In the genomic region with DNA sequence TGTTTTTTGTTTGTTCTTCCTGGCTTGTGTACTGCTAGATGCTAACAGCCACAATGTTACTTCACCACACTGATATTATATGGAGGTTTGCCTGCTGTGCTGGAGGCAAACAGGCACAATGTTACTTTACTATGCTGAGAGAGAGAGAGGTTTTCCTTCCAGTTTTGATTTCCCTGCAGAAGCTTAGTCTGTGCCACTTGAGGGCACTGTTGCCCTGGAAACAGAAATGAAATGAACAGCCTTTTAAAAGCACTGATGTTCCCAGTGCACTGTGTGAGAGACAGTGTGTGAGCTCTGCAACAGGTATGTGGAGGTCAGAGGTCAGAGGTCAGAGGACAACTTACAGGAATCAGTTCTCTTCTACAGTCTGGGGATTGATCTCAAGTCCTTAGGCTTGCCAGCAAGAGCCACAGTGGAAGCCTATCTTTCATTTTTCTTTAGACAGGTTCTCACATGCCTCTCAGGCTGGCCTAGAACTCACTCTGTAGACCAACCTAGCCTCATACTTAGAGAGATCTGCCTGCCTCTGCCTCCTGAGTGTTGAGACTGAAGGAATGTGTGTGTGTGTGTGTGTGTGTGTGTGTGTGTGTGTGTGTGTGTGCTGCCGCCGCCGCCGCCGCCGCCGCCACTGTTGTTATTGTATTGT, we compare ENCODE assay signal across 9 mouse cellular contexts. TPM values are rescaled to one million over a fixed set of nuclear protein-coding genes. Genes with fewer than 3 reads are reported as not detected.
A peak's percentile ranks its signal among the peaks of the same experiment; 100 is the strongest.
DNase-seq lines count a peak whose midpoint lies in the region; ATAC-seq and TF ChIP-seq lines count a peak whose summit lies in the region.
"Had no signal": no experiment of that assay in that cellular context is flagged by ENCODE, and none has a peak within 500 bp of the region (broad histone marks: within the 10 kb centered on the region; RNA-seq: fewer than 3 reads in every experiment).

No protein-coding gene starts in this region.

- peak; percentile 94 to 99 for TF ChIP-seq CTCF in CH12.LX (conservative IDR thresholded peaks at IDR 0.05 in 1 of 2, IDR thresholded peaks at IDR 0.05 in 1 of 2; ENCODE audit: low read depth in 2 of 2, low read length in 2 of 2)
- peak; percentile 58 for TF ChIP-seq CTCF in liver, embryonic 14.5 days (IDR thresholded peaks at IDR 0.05; ENCODE audit: low read depth)

- no peak overlapping the region for H3K27ac ChIP-seq in CH12.LX (ENCODE audit: insufficient read depth, low read depth)
- H3K27ac ChIP-seq in heart, embryonic 10.5 days: no peak overlapping the region
- no peak overlapping the region for H3K27ac ChIP-seq in liver, embryonic 14.5 days
- no peak overlapping the region for H3K27ac ChIP-seq in neural tube, embryonic 15.5 days (replicated peaks)
- H3K27ac ChIP-seq: liver, embryonic 15.5 days had no signal

- dilution Hi-C loops in CH12.LX (cut with MboI; ENCODE audit: extremely low pct_ligation_motif_present, extremely low pct_unique_long_range_greater_than_20kb, low sequenced_read_pairs): no loop called here

- no peak overlapping the region for H3K9ac ChIP-seq in CH12.LX (ENCODE audit: insufficient read depth, low read depth)
- H3K9ac ChIP-seq in liver, embryonic 14.5 days (replicated peaks): no peak overlapping the region
- no peak overlapping the region for H3K9ac ChIP-seq in neural tube, embryonic 15.5 days (replicated peaks)
- H3K9ac ChIP-seq: liver, embryonic 15.5 days had no signal

- no peaks in the 10 kb centered on the region for H3K36me3 ChIP-seq in CH12.LX (replicated peaks in 1 of 2; ENCODE audit: control insufficient read depth in 1 of 2, insufficient read depth in 1 of 2, low read length in 1 of 2)
- H3K36me3 ChIP-seq in heart, embryonic 10.5 days: no peaks in the 10 kb centered on the region
- H3K36me3 ChIP-seq in liver, embryonic 14.5 days (replicated peaks; ENCODE audit: control insufficient read depth, insufficient read depth, low read depth): no peaks in the 10 kb centered on the region
- no peaks in the 10 kb centered on the region for H3K36me3 ChIP-seq in neural tube, embryonic 15.5 days
- H3K36me3 ChIP-seq: liver, embryonic 15.5 days had no signal

- peak; percentile 15; the same call in 1 of the 2 replicates for ATAC-seq in liver, embryonic 14.5 days (ENCODE audit: insufficient read depth)
- peak; percentile 80 for ATAC-seq in neural tube, embryonic 15.5 days (ENCODE audit: low FRiP score)

- 100% methylated on average over 7 of the region's 7 CpGs for WGBS in heart, embryonic 10.5 days
- 83% methylated on average over 7 of the region's 7 CpGs for WGBS in liver, embryonic 14.5 days (ENCODE audit: insufficient replicate concordance)
- 94% methylated on average over 7 of the region's 7 CpGs for WGBS in neural tube, embryonic 15.5 days

- no peak overlapping the region for H3K4me3 ChIP-seq in CH12.LX (replicated peaks in 1 of 3; ENCODE audit: low read depth in 2 of 3, low read length in 2 of 3, poor library complexity in 1 of 3)
- no peak overlapping the region for H3K4me3 ChIP-seq in heart, embryonic 10.5 days
- H3K4me3 ChIP-seq in liver, embryonic 14.5 days (ENCODE audit: insufficient read depth in 1 of 2, low read depth in 2 of 2, low read length in 2 of 2): no peak overlapping the region
- H3K4me3 ChIP-seq in neural tube, embryonic 15.5 days (replicated peaks): no peak overlapping the region
- H3K4me3 ChIP-seq: liver, embryonic 15.5 days had no signal

- H3K79me2 ChIP-seq in CH12.LX (replicated peaks; ENCODE audit: control insufficient read depth, extremely low read depth, insufficient read depth, poor library complexity, severe bottlenecking): no peaks in the 10 kb centered on the region

- no peaks in the 10 kb centered on the region for H3K27me3 ChIP-seq in CH12.LX (replicated peaks)
- no peaks in the 10 kb centered on the region for H3K27me3 ChIP-seq in heart, embryonic 10.5 days (ENCODE audit: insufficient read depth, poor library complexity, severe bottlenecking)
- H3K27me3 ChIP-seq in liver, embryonic 14.5 days (ENCODE audit: control insufficient read depth, insufficient read depth, low read length): no peaks in the 10 kb centered on the region
- H3K27me3 ChIP-seq in neural tube, embryonic 15.5 days (replicated peaks): no peaks in the 10 kb centered on the region
- H3K27me3 ChIP-seq: liver, embryonic 15.5 days had no signal

- H3K4me2 ChIP-seq in CH12.LX (ENCODE audit: insufficient read depth, low read depth, poor library complexity, severe bottlenecking): 0 out of 2 replicates have a peak overlapping the region, but pooled peaks have one; percentile 9
- no peak overlapping the region for H3K4me2 ChIP-seq in liver, embryonic 14.5 days (ENCODE audit: low read depth)
- H3K4me2 ChIP-seq in neural tube, embryonic 15.5 days: no peak overlapping the region
- H3K4me2 ChIP-seq: liver, embryonic 15.5 days had no signal

- peak; percentile 82 for DNase-seq in CH12.LX (ENCODE audit: extremely low read depth)
- DNase-seq in T-cell, adult 2 months (ENCODE audit: low spot score): peak; percentile 39
- DNase-seq in cerebellum, postnatal 36 days: peak; percentile 21 to 44
- peak; percentile 83 for DNase-seq in heart, embryonic 10.5 days (ENCODE audit: low spot score)
- peak; percentile 66 for DNase-seq in kidney, postnatal 10 days
- DNase-seq in liver, embryonic 14.5 days (ENCODE audit: low read depth in 3 of 3, low spot score in 3 of 3): peak in 2 of 3 experiments; percentile 18 to 22
- no peak for DNase-seq in ovary, postnatal 36 days (ENCODE audit: low spot score)

- H3K9me3 ChIP-seq in CH12.LX (replicated peaks; ENCODE audit: low read length): no peaks in the 10 kb centered on the region
- H3K9me3 ChIP-seq in heart, embryonic 10.5 days: no peaks in the 10 kb centered on the region
- no peaks in the 10 kb centered on the region for H3K9me3 ChIP-seq in liver, embryonic 14.5 days (ENCODE audit: control insufficient read depth, low read length)
- H3K9me3 ChIP-seq in neural tube, embryonic 15.5 days (replicated peaks): no peaks in the 10 kb centered on the region
- H3K9me3 ChIP-seq: liver, embryonic 15.5 days had no signal

- no peak for TF ChIP-seq EP300 in CH12.LX (IDR thresholded peaks at IDR 0.05; ENCODE audit: low read length)
- TF ChIP-seq EP300 in liver, embryonic 14.5 days (IDR thresholded peaks at IDR 0.05; ENCODE audit: low read depth): no peak

- H3K4me1 ChIP-seq in CH12.LX (ENCODE audit: control insufficient read depth in 1 of 2, insufficient read depth in 2 of 2): peaks cover 0 to 5% of the 10 kb centered on the region in 2 experiments; a peak in 1 of 4 replicates
- peaks cover 8% of the 10 kb centered on the region; the same call in 1 of the 2 replicates for H3K4me1 ChIP-seq in heart, embryonic 10.5 days
- H3K4me1 ChIP-seq in liver, embryonic 14.5 days (replicated peaks; ENCODE audit: control insufficient read depth in 2 of 2, insufficient read depth in 2 of 2, low read length in 1 of 2): no peaks in the 10 kb centered on the region
- 0 out of 2 replicates have a peak, but pooled peaks cover 3% of the 10 kb centered on the region for H3K4me1 ChIP-seq in neural tube, embryonic 15.5 days
- H3K4me1 ChIP-seq: liver, embryonic 15.5 days had no signal

- TF ChIP-seq RAD21 in CH12.LX (IDR thresholded peaks at IDR 0.05; ENCODE audit: low read depth, low read length): no peak; the same call in none of the 2 replicates

- no peak for TF ChIP-seq POLR2A in CH12.LX (IDR thresholded peaks at IDR 0.05; ENCODE audit: low read depth, low read length)

- in situ Hi-C loops in CH12.LX (cut with MboI; ENCODE audit: low pct_ligation_motif_present, low pct_unique_long_range_greater_than_20kb, low sequenced_read_pairs): loop anchor here (5.0 kb wide), 3 partner anchors 37 to 217 kb away; no protein-coding TSS in a partner anchor

TF ChIP-seq in CH12.LX, 34 proteins besides CTCF, POLR2A, EP300 and RAD21:
- TF ChIP-seq ZC3H11A (IDR thresholded peaks at IDR 0.05; ENCODE audit: low read depth, low read length): peak; percentile 87
- TF ChIP-seq IRF4 (IDR thresholded peaks at IDR 0.05; ENCODE audit: low read depth, low read length): peak; percentile 43; the same call in 1 of the 2 replicates
- TF ChIP-seq TCF12 (IDR thresholded peaks at IDR 0.05; ENCODE audit: low read depth, low read length): no peak
- peak; percentile 97 for TF ChIP-seq SMC3 (IDR thresholded peaks at IDR 0.05; ENCODE audit: low read depth, low read length)

RNA-seq across cellular contexts. Expression of a gene that starts 9.4 kb away (rescaled TPM):
- total RNA-seq in CH12.LX (2012; rRNA removed): 2.0 and 2.2 TPM in 2 replicates
- total RNA-seq in CH12.LX (2014; rRNA removed): 1.2 TPM in 2 replicates
- 1.3 and 2.3 TPM in 2 replicates for polyA plus RNA-seq in CH12.LX (2012; ENCODE audit: insufficient read length, low read depth)
- polyA plus RNA-seq in heart, embryonic 10.5 days (2016; fragmentation: Nextera tagmentation; extraction: Ambion mirVana): 3.6 and 3.9 TPM in 2 replicates
- polyA plus RNA-seq in liver, embryonic 14.5 days (2012; rRNA removed): 0.14 and 0.26 TPM in 2 replicates
- polyA plus RNA-seq in liver, embryonic 14.5 days (2014; fragmentation: Nextera tagmentation; extraction: Ambion mirVana): 0.41 and 0.61 TPM in 2 replicates
- polyA plus RNA-seq in neural tube, embryonic 15.5 days (2015; fragmentation: Nextera tagmentation; extraction: Ambion mirVana): 4.2 and 5.2 TPM in 2 replicates

RNA-seq across cellular contexts. Expression of a gene that starts 17.1 kb away (rescaled TPM):
- total RNA-seq in CH12.LX (2012; rRNA removed) (1.4 and 1.5 TPM in 2 replicates), CH12.LX (2014; rRNA removed) (2.8 and 3.2 TPM in 2 replicates)
- 3.9 and 4.2 TPM in 2 replicates for polyA plus RNA-seq in CH12.LX (2012; ENCODE audit: insufficient read length, low read depth)
- polyA plus RNA-seq in heart, embryonic 10.5 days (2016; fragmentation: Nextera tagmentation; extraction: Ambion mirVana): 1.5 and 2.1 TPM in 2 replicates
- polyA plus RNA-seq in liver, embryonic 14.5 days (2012; rRNA removed): 0.02 and 0.04 TPM in 2 replicates
- polyA plus RNA-seq in liver, embryonic 14.5 days (2014; fragmentation: Nextera tagmentation; extraction: Ambion mirVana): 0.22 and 0.40 TPM in 2 replicates
- polyA plus RNA-seq in neural tube, embryonic 15.5 days (2015; fragmentation: Nextera tagmentation; extraction: Ambion mirVana): 2.4 and 2.5 TPM in 2 replicates

RNA-seq across cellular contexts. Expression of a gene that starts 57.5 kb away (rescaled TPM):
- 1.3 and 1.9 TPM in 2 replicates for total RNA-seq in CH12.LX (2012; rRNA removed)
- total RNA-seq in CH12.LX (2014; rRNA removed): 2.3 and 2.7 TPM in 2 replicates
- polyA plus RNA-seq in CH12.LX (2012; ENCODE audit: insufficient read length, low read depth): 2.3 and 3.1 TPM in 2 replicates
- 0.44 TPM in 1 of 2 replicates, not detected in the other for polyA plus RNA-seq in heart, embryonic 10.5 days (2016; fragmentation: Nextera tagmentation; extraction: Ambion mirVana)
- polyA plus RNA-seq in liver, embryonic 14.5 days (2012; rRNA removed): 0.03 TPM in 2 replicates
- polyA plus RNA-seq in liver, embryonic 14.5 days (2014; fragmentation: Nextera tagmentation; extraction: Ambion mirVana): not detected in 2 replicates
- 0.36 and 0.54 TPM in 2 replicates for polyA plus RNA-seq in neural tube, embryonic 15.5 days (2015; fragmentation: Nextera tagmentation; extraction: Ambion mirVana)
- polyA plus RNA-seq: liver, embryonic 15.5 days had no signal
